Mouse (Mus musculus): ENCODE data around the gene Tecr. TPM values are rescaled to one million over a fixed set of nuclear protein-coding genes. Genes with fewer than 3 reads are reported as not detected.

Gene Tecr
- polyA plus RNA-seq (2012; ENCODE audit: insufficient read depth, insufficient read length, low replicate concordance, missing spikeins): not detected in 2 replicates

DNA sequence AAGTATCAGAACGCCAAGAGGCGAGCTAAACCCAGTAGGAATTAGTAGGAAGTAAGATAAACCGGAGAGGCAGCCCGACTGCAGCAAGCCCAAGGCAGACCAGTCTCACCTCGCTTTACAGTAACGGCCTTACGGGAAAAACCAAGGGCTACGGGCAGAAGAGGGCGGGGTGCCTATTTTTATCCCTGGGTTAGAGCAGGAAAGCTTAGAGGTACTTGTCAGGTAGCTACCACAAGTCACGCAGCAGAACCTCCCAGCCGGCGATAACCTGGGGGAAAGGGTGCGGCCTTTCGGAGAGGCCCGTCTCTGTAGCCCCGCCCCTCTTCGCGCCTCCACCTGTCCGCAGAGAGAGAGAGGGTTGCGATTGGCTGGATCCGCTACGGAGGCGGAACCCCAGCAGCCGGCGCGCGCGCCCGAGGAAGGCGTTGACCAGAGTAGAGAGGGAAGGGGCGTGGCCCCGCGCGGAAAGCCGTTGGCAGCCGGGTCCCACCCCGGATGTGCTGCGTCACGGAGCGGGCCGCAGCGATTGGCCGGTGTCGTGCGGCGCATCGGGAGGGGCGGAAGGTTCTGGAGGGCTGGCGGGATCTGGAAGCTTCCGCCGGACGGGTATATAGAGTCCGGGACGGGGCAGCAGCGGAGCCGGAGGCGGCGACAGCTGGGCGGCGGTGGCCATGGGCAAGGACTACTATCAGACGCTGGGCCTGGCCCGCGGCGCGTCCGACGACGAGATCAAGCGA lies at the start of gene Tecr, which contains the start of gene Dnajb1:
Gene Tecr (minus strand): TSS at position 311 of the 737 bp plus-strand sequence.
Gene Dnajb1 (plus strand): TSS at position 533 of the 737 bp plus-strand sequence.
- peaks cover 19% of the 10 kb centered on the region for H3K4me1 ChIP-seq (ENCODE audit: control insufficient read depth, insufficient read depth, low read length)
- TF ChIP-seq POLR2A (IDR thresholded peaks at IDR 0.05; ENCODE audit: insufficient read depth, low read depth, low read length) (peak; percentile 84), CTCF (IDR thresholded peaks at IDR 0.05; ENCODE audit: insufficient read depth, low read depth, low read length) (no peak)
- H3K27ac ChIP-seq (ENCODE audit: insufficient read depth, low read depth, low read length): peak within 1 kb of the TSS; percentile 89
- WGBS: under 1% methylated on average over 69 of the region's 69 CpGs
- H3K4me3 ChIP-seq (ENCODE audit: insufficient read depth, low read depth, low read length): peak within 1 kb of the TSS; percentile 83

DNA sequence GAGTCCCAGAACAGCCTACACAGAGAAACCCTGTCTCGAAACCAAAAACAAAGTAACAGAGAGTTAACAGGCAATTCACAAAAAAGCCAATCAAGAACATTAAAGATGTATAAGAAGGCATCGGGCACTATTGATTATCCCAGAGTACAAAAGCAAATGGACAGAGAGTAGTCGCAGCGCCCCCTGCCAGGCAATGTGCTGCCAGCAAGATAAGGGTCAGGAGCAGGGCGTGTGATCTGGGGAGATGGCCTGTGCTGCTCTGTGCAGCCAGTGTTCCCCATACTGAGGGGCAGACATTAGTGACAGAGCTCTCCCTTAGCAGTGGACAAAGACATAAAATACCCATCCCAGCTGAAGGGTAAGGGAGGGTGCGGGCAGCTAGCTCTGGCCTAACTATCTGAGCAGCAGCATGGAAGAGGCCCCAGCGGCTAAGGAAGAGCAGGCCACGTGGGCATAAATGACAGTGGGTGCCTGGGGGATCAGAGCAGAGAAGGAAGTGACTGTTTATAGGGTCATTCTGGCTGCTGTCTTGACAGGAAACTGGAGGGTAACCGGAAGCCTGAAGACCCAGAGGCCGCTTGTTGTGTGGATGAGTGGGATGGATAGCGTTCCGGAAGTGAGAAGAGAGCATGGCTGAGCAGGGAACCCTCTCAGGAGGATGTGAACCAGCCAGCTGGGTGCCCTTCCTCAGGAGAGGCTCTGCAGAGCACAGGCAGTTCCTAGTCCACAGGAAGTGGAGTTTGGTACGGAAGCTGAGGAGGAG lies 48.9 kb upstream of the Tecr start:
- WGBS: 83% methylated on average over 13 of the region's 13 CpGs
- no peak overlapping the region for H3K4me3 ChIP-seq (ENCODE audit: insufficient read depth, low read depth, low read length)
- no peak for TF ChIP-seq POLR2A (IDR thresholded peaks at IDR 0.05; ENCODE audit: insufficient read depth, low read depth, low read length)
- TF ChIP-seq CTCF (IDR thresholded peaks at IDR 0.05; ENCODE audit: insufficient read depth, low read depth, low read length): no peak
- H3K4me1 ChIP-seq (ENCODE audit: control insufficient read depth, insufficient read depth, low read length): peaks cover 31% of the 10 kb centered on the region
- H3K27ac ChIP-seq (ENCODE audit: insufficient read depth, low read depth, low read length): no peak overlapping the region

DNA sequence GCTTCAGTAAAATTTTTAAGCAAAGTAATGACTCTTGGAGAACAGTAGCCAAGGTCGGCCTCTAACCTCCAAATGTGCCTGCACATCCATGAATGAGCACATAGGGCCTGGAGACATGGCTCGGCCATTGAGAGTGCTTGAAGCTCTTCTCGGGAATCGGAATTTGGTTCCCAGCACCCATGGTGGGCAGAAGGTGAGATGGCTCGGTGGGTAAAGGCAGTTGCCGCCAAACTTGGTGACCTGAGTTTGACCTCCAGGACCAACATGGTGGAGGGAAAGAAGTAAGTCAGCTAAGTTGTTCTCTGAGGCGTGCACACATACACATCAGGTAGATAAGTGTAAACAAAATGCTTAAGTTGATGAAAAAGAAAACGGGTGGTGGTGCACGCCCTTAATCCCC lies 48.3 kb upstream of the Tecr start:
- peaks cover 27% of the 10 kb centered on the region for H3K4me1 ChIP-seq (ENCODE audit: control insufficient read depth, insufficient read depth, low read length)
- TF ChIP-seq POLR2A (IDR thresholded peaks at IDR 0.05; ENCODE audit: insufficient read depth, low read depth, low read length) (no peak), CTCF (IDR thresholded peaks at IDR 0.05; ENCODE audit: insufficient read depth, low read depth, low read length) (no peak)
- H3K27ac ChIP-seq (ENCODE audit: insufficient read depth, low read depth, low read length): no peak overlapping the region
- WGBS: 92% methylated on average over 9 of the region's 9 CpGs
- no peak overlapping the region for H3K4me3 ChIP-seq (ENCODE audit: insufficient read depth, low read depth, low read length)

DNA sequence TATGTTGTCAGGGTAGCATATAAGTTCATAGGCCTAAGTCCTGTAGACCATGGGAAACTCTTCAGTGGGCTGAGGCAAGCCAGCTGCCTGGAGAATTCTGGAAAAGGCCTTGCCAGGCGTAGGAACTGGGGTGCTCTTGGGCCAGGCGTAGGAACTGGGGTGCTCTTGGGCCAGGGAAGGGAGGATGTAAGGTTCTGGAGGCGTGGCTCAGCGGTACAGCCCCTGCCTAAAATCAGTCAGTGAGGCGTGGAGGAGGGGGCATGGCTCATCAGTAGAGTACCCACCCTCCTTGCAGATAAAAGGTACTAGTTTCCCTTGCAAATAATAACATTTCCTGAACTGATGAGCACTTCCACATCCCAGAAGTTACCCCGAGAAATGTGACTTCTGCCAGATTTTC lies 47.0 kb upstream of the Tecr start:
- 97% methylated on average over 6 of the region's 6 CpGs for WGBS

GRCm38 (mm10) chr8:83653662-83654017 lies 45.9 kb upstream of the Tecr start:
- Histone ChIP-seq H3K4me3 (ENCODE audit: insufficient read depth, low read depth, low read length) (peak overlapping the region; percentile 91), H3K4me1 (ENCODE audit: control insufficient read depth, insufficient read depth, low read length) (peaks cover 16% of the 10 kb centered on the region), H3K27ac (ENCODE audit: insufficient read depth, low read depth, low read length) (no peak overlapping the region)
- 33% methylated on average over 10 of the region's 10 CpGs for WGBS
- no peak for TF ChIP-seq POLR2A (IDR thresholded peaks at IDR 0.05; ENCODE audit: insufficient read depth, low read depth, low read length)
- TF ChIP-seq CTCF (IDR thresholded peaks at IDR 0.05; ENCODE audit: insufficient read depth, low read depth, low read length): no peak

More for the DNA sequence above, 47.0 kb upstream of the Tecr start:
- no peak overlapping the region for H3K27ac ChIP-seq (ENCODE audit: insufficient read depth, low read depth, low read length)
- TF ChIP-seq POLR2A (IDR thresholded peaks at IDR 0.05; ENCODE audit: insufficient read depth, low read depth, low read length) (no peak), CTCF (IDR thresholded peaks at IDR 0.05; ENCODE audit: insufficient read depth, low read depth, low read length) (no peak)
- H3K4me1 ChIP-seq (ENCODE audit: control insufficient read depth, insufficient read depth, low read length): peaks cover 16% of the 10 kb centered on the region
- H3K4me3 ChIP-seq (ENCODE audit: insufficient read depth, low read depth, low read length): no peak overlapping the region

GRCm38 (mm10) chr8:83652744-83653661 lies 45.2 kb upstream of the Tecr start:
- TF ChIP-seq POLR2A (IDR thresholded peaks at IDR 0.05; ENCODE audit: insufficient read depth, low read depth, low read length) (no peak), CTCF (IDR thresholded peaks at IDR 0.05; ENCODE audit: insufficient read depth, low read depth, low read length) (no peak)
- no peak overlapping the region for H3K27ac ChIP-seq (ENCODE audit: insufficient read depth, low read depth, low read length)
- H3K4me1 ChIP-seq (ENCODE audit: control insufficient read depth, insufficient read depth, low read length): peaks cover 13% of the 10 kb centered on the region
- WGBS: under 1% methylated on average over 46 of the region's 46 CpGs
- H3K4me3 ChIP-seq (ENCODE audit: insufficient read depth, low read depth, low read length): peak overlapping the region; percentile 91

DNA sequence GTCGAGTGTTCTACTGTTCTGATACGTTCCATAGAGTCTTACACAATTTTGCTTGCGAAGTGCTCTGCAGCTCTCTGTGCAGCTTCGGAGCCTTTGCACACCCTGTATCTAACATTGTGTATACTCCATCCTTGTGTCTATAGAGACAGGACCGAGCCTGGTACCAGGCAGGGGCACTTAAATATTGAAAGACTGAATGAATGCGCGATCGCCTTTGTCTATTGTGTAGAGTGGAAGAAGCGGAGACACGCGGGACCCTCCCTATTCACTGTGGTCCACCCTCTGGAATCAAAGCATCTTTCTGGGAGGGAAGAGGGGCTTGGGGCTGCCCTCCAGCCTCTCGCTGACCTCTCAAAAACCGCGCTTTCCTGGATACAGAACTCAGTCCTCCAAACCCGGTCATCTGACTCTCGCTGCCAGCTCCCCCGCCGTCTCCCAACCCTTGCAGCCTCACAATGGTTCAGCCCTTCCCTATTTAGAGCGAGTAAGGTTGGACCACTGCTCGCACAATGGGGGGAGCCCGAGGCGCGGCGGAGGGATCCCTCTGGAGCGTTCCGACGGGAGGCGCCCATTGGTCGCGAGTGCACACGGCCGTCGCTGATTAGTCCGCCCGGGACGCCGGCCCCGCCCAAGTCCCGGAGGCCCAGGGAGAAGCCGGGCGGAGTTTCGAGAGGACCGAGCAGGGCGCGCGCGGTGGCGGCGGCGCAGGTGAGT lies 44.4 kb upstream of the Tecr start, which contains the start of gene Gipc1:
Gene Gipc1 (plus strand): TSS at position 648 of the 714 bp plus-strand sequence.
- WGBS: 2% methylated on average over 50 of the region's 50 CpGs
- Histone ChIP-seq H3K4me1 (ENCODE audit: control insufficient read depth, insufficient read depth, low read length) (peaks cover 13% of the 10 kb centered on the region), H3K27ac (ENCODE audit: insufficient read depth, low read depth, low read length) (peak within 1 kb of the TSS; percentile 64), H3K4me3 (ENCODE audit: insufficient read depth, low read depth, low read length) (peak within 1 kb of the TSS; percentile 91)
- TF ChIP-seq POLR2A (IDR thresholded peaks at IDR 0.05; ENCODE audit: insufficient read depth, low read depth, low read length) (peak; percentile 75), CTCF (IDR thresholded peaks at IDR 0.05; ENCODE audit: insufficient read depth, low read depth, low read length) (no peak)

DNA sequence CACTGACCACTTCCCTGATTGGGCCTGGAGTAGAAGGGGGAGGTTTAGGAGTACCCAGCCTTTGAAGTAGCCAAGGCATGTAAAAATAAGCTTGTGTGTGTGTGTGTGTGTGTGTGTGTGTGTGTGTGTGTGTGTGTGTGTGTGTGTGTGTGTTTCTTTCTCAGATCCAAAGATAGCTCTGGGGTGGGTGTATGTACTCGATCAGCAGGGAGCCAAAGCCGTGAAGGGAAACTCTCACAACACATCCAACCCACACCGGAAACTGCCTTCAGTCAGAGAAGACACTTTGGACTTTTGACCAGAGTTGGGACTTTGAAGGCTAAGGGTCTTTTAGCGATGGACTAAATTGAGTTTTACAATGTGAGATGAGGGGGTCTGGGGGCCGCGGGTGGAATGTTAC lies 41.9 kb upstream of the Tecr start:
- WGBS: 75% methylated on average over 6 of the region's 6 CpGs

More for the DNA sequence above, 41.9 kb upstream of the Tecr start:
- H3K4me3 ChIP-seq (ENCODE audit: insufficient read depth, low read depth, low read length): no peak overlapping the region
- TF ChIP-seq CTCF (IDR thresholded peaks at IDR 0.05; ENCODE audit: insufficient read depth, low read depth, low read length) (no peak), POLR2A (IDR thresholded peaks at IDR 0.05; ENCODE audit: insufficient read depth, low read depth, low read length) (no peak)
- H3K27ac ChIP-seq (ENCODE audit: insufficient read depth, low read depth, low read length): no peak overlapping the region
- H3K4me1 ChIP-seq (ENCODE audit: control insufficient read depth, insufficient read depth, low read length): peaks cover 12% of the 10 kb centered on the region

Measured in olfactory bulb, adult 2 months (tissue).